Mouse (Mus musculus) liver, embryonic 13.5 days (tissue): ENCODE measurements around the gene Pdap1. TPM values are rescaled to one million over a fixed set of nuclear protein-coding genes. Genes with fewer than 3 reads are reported as not detected.
"Not testable (repeated sequence)": the region's sequence is repeated elsewhere in the genome, so short reads cannot be mapped to it uniquely, and the experiment has no call there.

Source experiments
- ATAC-seq: fragments of 200-750 bp; cut with Nextera tagmentation; 2 replicates; pipeline ENCODE4 v1.8.0; 2017; ENCODE audit warnings: low read depth, mild to moderate bottlenecking, moderate number of reproducible peaks, moderate library complexity
- DNase-seq: peaks from one replicate; pipeline ENCODE4 v3.0.0; 2022
- H3K27ac ChIP-seq: fragments of 300-500 bp; sonication (generic); 2 replicates; pipeline ENCODE4 v1.5.1; 2015; ENCODE audit warnings: moderate library complexity, mild to moderate bottlenecking, inconsistent platforms
- H3K27me3 ChIP-seq: fragments of 300-500 bp; sonication (generic); 2 replicates; pipeline ENCODE4 v1.6.1; 2015; ENCODE audit warnings: mild to moderate bottlenecking, inconsistent platforms
- H3K36me3 ChIP-seq: fragments of 300-500 bp; sonication (generic); 2 replicates; pipeline ENCODE4 v1.6.1; 2015; ENCODE audit warnings: mild to moderate bottlenecking, inconsistent platforms
- H3K4me1 ChIP-seq: fragments of 300-500 bp; sonication (generic); replicated peaks from 2 replicates; pipeline ENCODE4 v1.6.1; 2015; ENCODE audit warnings: inconsistent platforms
- H3K4me2 ChIP-seq: fragments of 300-500 bp; sonication (generic); 2 replicates; pipeline ENCODE4 v1.6.1; 2015; ENCODE audit warnings: inconsistent platforms, mild to moderate bottlenecking, moderate library complexity
- H3K4me3 ChIP-seq: fragments of 300-500 bp; sonication (generic); replicated peaks from 2 replicates; pipeline ENCODE4 v1.5.1; 2015; ENCODE audit warnings: mild to moderate bottlenecking, inconsistent platforms
- H3K9ac ChIP-seq: fragments of 300-500 bp; sonication (generic); 2 replicates; pipeline ENCODE4 v1.6.1; 2015; ENCODE audit warnings: mild to moderate bottlenecking, inconsistent platforms
- H3K9me3 ChIP-seq: fragments of 300-500 bp; sonication (generic); replicated peaks from 2 replicates; pipeline ENCODE4 v1.6.1; 2016; ENCODE audit warnings: inconsistent platforms
- WGBS: fragments of 180-500 bp; shearing (Covaris S2); methylation state at CpG from one replicate; pipeline ENCODE4 v1.1.7; 2015; ENCODE audit not compliant: insufficient replicate concordance; 5-methylcytosine and 5-hydroxymethylcytosine counted together
- polyA plus RNA-seq: library from polyadenylated mRNA; unstranded; fragments of >200 nt; fragmentation: Nextera tagmentation; extraction: Ambion mirVana; gene quantifications from 2 replicates; pipeline ENCODE4 v1.2.1, GENCODE M21; 2015

Pdap1 gene
- polyA plus RNA-seq, 1 experiment from 2014 or later, result 69.5 TPM

DNA sequence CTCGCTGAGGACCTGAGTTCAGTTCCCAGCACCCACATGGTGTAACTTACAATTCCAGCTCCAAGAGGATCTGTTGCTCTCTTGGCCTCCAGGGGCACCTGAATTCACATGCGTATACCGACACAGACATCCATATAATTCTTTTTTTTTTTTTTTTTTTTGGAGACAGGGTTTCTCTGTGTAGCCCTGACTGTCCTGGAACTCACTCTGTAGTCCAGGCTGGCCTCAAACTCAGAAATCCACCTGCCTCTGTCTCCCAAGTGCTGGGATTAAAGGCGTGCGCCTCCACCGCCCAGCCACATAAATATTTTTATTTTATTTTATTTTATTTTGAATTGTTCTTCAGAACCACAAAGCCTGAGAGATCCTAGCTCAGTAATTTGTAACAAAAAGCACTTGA lies 56.8 kb downstream of the Pdap1 start:
- H3K9me3 ChIP-seq, ATAC-seq, H3K27me3 ChIP-seq, DNase-seq, H3K36me3 ChIP-seq: not testable (repeated sequence)
- H3K9ac ChIP-seq, result peak overlapping the region; percentile 93
- H3K27ac ChIP-seq, result peak overlapping the region; percentile 37
- H3K4me3 ChIP-seq, result peak overlapping the region; percentile 89
- peak overlapping the region; percentile 91 for H3K4me2 ChIP-seq
- 40% methylated on average over 6 of the region's 6 CpGs for WGBS
- peaks cover 15% of the 10 kb centered on the region for H3K4me1 ChIP-seq

DNA sequence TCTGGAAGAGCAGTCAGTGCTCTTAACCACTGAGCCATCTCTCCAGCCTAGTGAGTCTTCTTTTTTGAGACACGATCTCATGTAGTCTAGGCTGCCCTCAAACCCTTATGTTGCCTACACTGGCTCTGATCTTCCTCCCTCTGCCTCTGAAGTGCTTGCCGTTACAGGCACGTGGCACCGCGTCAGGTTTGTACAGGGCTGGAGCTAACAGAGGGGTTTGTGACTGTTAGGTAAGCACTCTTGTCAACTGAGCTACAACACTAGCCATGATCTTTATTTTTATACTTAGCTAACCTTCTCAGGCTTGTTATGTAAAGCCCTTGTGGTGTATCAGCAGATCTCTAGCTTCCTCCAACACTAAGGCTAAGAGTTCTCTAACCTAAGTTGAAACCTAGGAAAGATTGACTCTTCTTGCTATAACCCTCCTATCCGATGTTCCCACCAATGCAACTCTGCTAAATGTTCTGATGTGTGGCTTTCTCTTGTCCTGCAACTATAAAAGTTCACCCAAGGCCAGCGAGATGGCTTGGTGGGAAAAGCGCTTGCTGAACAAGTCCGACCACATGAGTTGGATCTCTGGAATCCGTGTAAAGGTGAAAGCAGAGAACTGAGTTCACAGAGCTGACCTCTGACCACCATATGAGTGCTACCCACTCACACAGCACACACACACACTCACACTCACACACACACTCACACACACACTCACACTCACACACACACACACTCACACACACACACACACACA lies 58.0 kb downstream of the Pdap1 start:
- Histone ChIP-seq H3K27me3 (0 out of 2 replicates have a peak, but pooled peaks cover 3% of the 10 kb centered on the region), H3K4me1 (peaks cover 15% of the 10 kb centered on the region), H3K27ac (no peak overlapping the region), H3K4me3 (no peak overlapping the region), H3K9ac (no peak overlapping the region), H3K4me2 (no peak overlapping the region), H3K36me3 (no peaks in the 10 kb centered on the region), H3K9me3 (no peaks in the 10 kb centered on the region)
- 86% methylated on average over 10 of the region's 10 CpGs for WGBS
- DNase-seq (no peak), ATAC-seq (no peak)

Other genes starting within 250 kb of the Pdap1 start
- gene Smurf1, start 174.4 kb downstream of the Pdap1 start, polyA plus RNA-seq, result 2.0 and 2.1 TPM in 2 replicates
- not detected in 2 replicates for gene Gm4871, start 107.5 kb downstream of the Pdap1 start, polyA plus RNA-seq
- not detected in 2 replicates for gene 1700018F24Rik, start 97.2 kb downstream of the Pdap1 start, polyA plus RNA-seq
- gene Arpc1a, start 56.4 kb downstream of the Pdap1 start, polyA plus RNA-seq, result 65.3 and 65.8 TPM in 2 replicates
- 0.05 and 0.06 TPM in 2 replicates for gene Kpna7, start 56.2 kb downstream of the Pdap1 start, polyA plus RNA-seq
- 158 and 163 TPM in 2 replicates for gene Arpc1b, start 26.0 kb downstream of the Pdap1 start, polyA plus RNA-seq
- gene Bud31, start 124 bp upstream of the Pdap1 start, polyA plus RNA-seq, result 164 and 177 TPM in 2 replicates
- 8.6 and 9.4 TPM in 2 replicates for gene Ptcd1, start 26.9 kb upstream of the Pdap1 start, polyA plus RNA-seq
- gene Cpsf4, start 27.0 kb upstream of the Pdap1 start, polyA plus RNA-seq, result 32.4 and 34.7 TPM in 2 replicates
- 566 and 569 TPM in 2 replicates for gene Atp5j2, start 51.8 kb upstream of the Pdap1 start, polyA plus RNA-seq
- gene Zkscan14, start 61.6 kb upstream of the Pdap1 start, polyA plus RNA-seq, result 5.9 and 6.0 TPM in 2 replicates
- gene Zkscan5, start 64.3 kb upstream of the Pdap1 start, polyA plus RNA-seq, result 3.7 and 4.3 TPM in 2 replicates
- 18.6 and 21.8 TPM in 2 replicates for gene Zfp655, start 91.5 kb upstream of the Pdap1 start, polyA plus RNA-seq
- gene Zscan25, start 140.3 kb upstream of the Pdap1 start, polyA plus RNA-seq, result 0.10 and 0.18 TPM in 2 replicates
- 0.07 TPM in 1 of 2 replicates, not detected in the other for gene Cyp3a57, start 205.0 kb upstream of the Pdap1 start, polyA plus RNA-seq